Mouse (Mus musculus): ENCODE data around the gene Mcrip1.

DNA sequence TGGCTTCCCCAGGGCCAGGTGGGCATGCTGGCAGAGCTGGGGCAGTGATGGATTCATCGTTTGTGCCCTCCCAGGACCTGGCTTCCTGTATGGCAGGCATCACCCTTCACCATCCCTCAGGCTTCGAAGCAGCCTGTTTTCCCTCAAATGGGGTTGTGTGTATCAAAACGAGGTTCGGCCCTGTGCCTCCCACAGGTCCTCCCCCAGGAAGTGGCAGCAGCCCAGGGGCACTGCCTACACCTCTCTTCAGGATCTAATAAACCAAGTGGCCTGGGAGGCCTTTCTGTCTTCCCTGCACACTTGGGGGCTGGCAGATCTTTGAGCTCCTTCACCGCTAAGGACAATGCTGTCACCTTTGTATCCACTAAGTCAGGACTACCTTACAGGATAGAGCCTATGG is 50.6 kb downstream of the Mcrip1 start:
- TF ChIP-seq GATA1 (IDR thresholded peaks at IDR 0.05; ENCODE audit: low read length) (no peak), TAL1 (IDR thresholded peaks at IDR 0.05; ENCODE audit: low read length) (no peak)

Data from erythroblast, embryonic 14.5 days (primary cell).